Mouse (Mus musculus) embryonic facial prominence, embryonic 10.5 days (tissue): ENCODE measurements around the gene Ghdc. TPM values are rescaled to one million over a fixed set of nuclear protein-coding genes. Genes with fewer than 3 reads are reported as not detected.

Experiments
- DNase-seq: peaks from one replicate; pipeline ENCODE4 v3.0.0-alpha.2; 2017; ENCODE audit warnings: low spot score
- H3K27ac ChIP-seq: fragments of 300-500 bp; sonication (generic); replicated peaks from 2 replicates; pipeline ENCODE4 v1.5.1; 2016; ENCODE audit warnings: mild to moderate bottlenecking
- H3K27me3 ChIP-seq: fragments of 300-500 bp; sonication (generic); replicated peaks from 2 replicates; pipeline ENCODE4 v1.6.1; 2016; ENCODE audit warnings: low read depth, mild to moderate bottlenecking; ENCODE audit not compliant: poor library complexity, severe bottlenecking
- H3K36me3 ChIP-seq: fragments of 300-500 bp; sonication (generic); replicated peaks from 2 replicates; pipeline ENCODE4 v1.6.1; 2016; ENCODE audit warnings: mild to moderate bottlenecking, moderate library complexity
- H3K4me1 ChIP-seq: fragments of 300-500 bp; sonication (generic); 2 replicates; pipeline ENCODE4 v1.6.1; 2016
- H3K4me3 ChIP-seq: fragments of 300-500 bp; sonication (generic); 2 replicates; pipeline ENCODE4 v1.5.1; 2016; ENCODE audit warnings: mild to moderate bottlenecking, moderate library complexity
- H3K9me3 ChIP-seq: fragments of 300-500 bp; sonication (generic); 2 replicates; pipeline ENCODE4 v1.6.1; 2016; ENCODE audit warnings: mild to moderate bottlenecking
- WGBS: fragments of 180-500 bp; shearing (Covaris S2); methylation state at CpG from one replicate; pipeline ENCODE4 v1.1.7; 2016; 5-methylcytosine and 5-hydroxymethylcytosine counted together
- polyA plus RNA-seq: library from polyadenylated mRNA; unstranded; fragments of >200 nt; fragmentation: Nextera tagmentation; extraction: Ambion mirVana; gene quantifications from 2 replicates; pipeline ENCODE4 v1.2.1, GENCODE M21; 2016

Gene Ghdc
- polyA plus RNA-seq, 1 experiment from 2014 or later, result 3.3 TPM

- no peak overlapping the region for H3K27ac ChIP-seq
- H3K4me3 ChIP-seq, result no peak overlapping the region
- DNase-seq, result no peak
- H3K4me1 ChIP-seq, result peaks cover 32% of the 10 kb centered on the region
- no peaks in the 10 kb centered on the region for H3K27me3 ChIP-seq
- peaks cover 47% of the 10 kb centered on the region for H3K36me3 ChIP-seq
- WGBS, result 86% methylated on average over 5 of the region's 5 CpGs
- no peaks in the 10 kb centered on the region for H3K9me3 ChIP-seq
These were observed 50.4 kb downstream of the Ghdc start for GRCm38 (mm10) chr11:100720345-100720744.

GRCm38 (mm10) chr11:100719893-100720292 is 50.9 kb downstream of the Ghdc start:
- Histone ChIP-seq H3K4me1 (peaks cover 32% of the 10 kb centered on the region), H3K4me3 (no peak overlapping the region), H3K9me3 (no peaks in the 10 kb centered on the region), H3K36me3 (peaks cover 52% of the 10 kb centered on the region), H3K27ac (no peak overlapping the region), H3K27me3 (no peaks in the 10 kb centered on the region)
- WGBS, result 89% methylated on average over 11 of the region's 11 CpGs
- DNase-seq, result no peak

- Histone ChIP-seq H3K4me3 (no peak overlapping the region), H3K27me3 (no peaks in the 10 kb centered on the region), H3K36me3 (peaks cover 53% of the 10 kb centered on the region), H3K9me3 (no peaks in the 10 kb centered on the region), H3K4me1 (peaks cover 32% of the 10 kb centered on the region), H3K27ac (no peak overlapping the region)
- DNase-seq, result no peak
- 90% methylated on average over 3 of the region's 3 CpGs for WGBS
These were observed 51.4 kb downstream of the Ghdc start for GRCm38 (mm10) chr11:100719312-100719711.

GRCm38 (mm10) chr11:100718866-100719265 is 51.9 kb downstream of the Ghdc start:
- Histone ChIP-seq H3K9me3 (no peaks in the 10 kb centered on the region), H3K27ac (no peak overlapping the region), H3K4me3 (no peak overlapping the region), H3K36me3 (peaks cover 53% of the 10 kb centered on the region), H3K27me3 (no peaks in the 10 kb centered on the region), H3K4me1 (peaks cover 34% of the 10 kb centered on the region)
- 85% methylated on average over 4 of the region's 4 CpGs for WGBS
- no peak for DNase-seq

- 91% methylated on average over 7 of the region's 7 CpGs for WGBS
- Histone ChIP-seq H3K9me3 (no peaks in the 10 kb centered on the region), H3K27me3 (no peaks in the 10 kb centered on the region), H3K4me1 (peaks cover 38% of the 10 kb centered on the region), H3K36me3 (peaks cover 53% of the 10 kb centered on the region), H3K4me3 (no peak overlapping the region), H3K27ac (no peak overlapping the region)
- no peak for DNase-seq
These were observed 52.3 kb downstream of the Ghdc start for GRCm38 (mm10) chr11:100718462-100718861.

- no peak overlapping the region for H3K4me3 ChIP-seq
- H3K36me3 ChIP-seq, result peaks cover 53% of the 10 kb centered on the region
- H3K9me3 ChIP-seq, result no peaks in the 10 kb centered on the region
- H3K4me1 ChIP-seq, result peaks cover 43% of the 10 kb centered on the region
- H3K27me3 ChIP-seq, result no peaks in the 10 kb centered on the region
- DNase-seq, result no peak
- WGBS, result 90% methylated on average over 3 of the region's 3 CpGs
- H3K27ac ChIP-seq, result no peak overlapping the region
These were observed 54.1 kb downstream of the Ghdc start for GRCm38 (mm10) chr11:100716649-100717048.

Other genes starting within 250 kb of the Ghdc start
- gene Acly, start 243.0 kb downstream of the Ghdc start, polyA plus RNA-seq, result 291 and 321 TPM in 2 replicates
- gene Ttc25, start 225.3 kb downstream of the Ghdc start, polyA plus RNA-seq, result 1.4 and 1.7 TPM in 2 replicates
- 21.3 and 25.1 TPM in 2 replicates for gene Cnp, start 196.1 kb downstream of the Ghdc start, polyA plus RNA-seq
- gene Nkiras2, start 151.7 kb downstream of the Ghdc start, polyA plus RNA-seq, result 77.2 and 81.4 TPM in 2 replicates
- 272 and 279 TPM in 2 replicates for gene Dnajc7, start 150.8 kb downstream of the Ghdc start, polyA plus RNA-seq
- 1.2 TPM in 2 replicates for gene Zfp385c, start 78.5 kb downstream of the Ghdc start, polyA plus RNA-seq
- 3.3 and 3.6 TPM in 2 replicates for gene Dhx58, start 66.7 kb downstream of the Ghdc start, polyA plus RNA-seq
- 72.4 and 80.6 TPM in 2 replicates for gene Kat2a, start 58.5 kb downstream of the Ghdc start, polyA plus RNA-seq
- 0.56 TPM in 1 of 2 replicates, not detected in the other for gene Hspb9, start 57.1 kb downstream of the Ghdc start, polyA plus RNA-seq
- gene Rab5c, start 32.7 kb downstream of the Ghdc start, polyA plus RNA-seq, result 13.0 and 13.1 TPM in 2 replicates
- 0.64 and 0.71 TPM in 2 replicates for gene Kcnh4, start 11.0 kb downstream of the Ghdc start, polyA plus RNA-seq
- not detected in 2 replicates for gene Hcrt, start 8.0 kb downstream of the Ghdc start, polyA plus RNA-seq
- gene Stat5b, start 79.8 kb upstream of the Ghdc start, polyA plus RNA-seq, result 14.4 and 14.9 TPM in 2 replicates
- 1.7 and 1.9 TPM in 2 replicates for gene Stat5a, start 88.4 kb upstream of the Ghdc start, polyA plus RNA-seq
- gene Stat3, start 168.6 kb upstream of the Ghdc start, polyA plus RNA-seq, result 22.5 and 22.8 TPM in 2 replicates
- gene Cavin1, start 199.9 kb upstream of the Ghdc start, polyA plus RNA-seq, result 20.6 and 23.5 TPM in 2 replicates
- gene Atp6v0a1, start 238.5 kb upstream of the Ghdc start, polyA plus RNA-seq, result 30.1 and 30.5 TPM in 2 replicates